Mouse (Mus musculus) gastrocnemius, adult 2 months (tissue): ENCODE measurements around the gene Tph1. TPM values are rescaled to one million over a fixed set of nuclear protein-coding genes. Genes with fewer than 3 reads are reported as not detected.
"Not testable (repeated sequence)": the region's sequence is repeated elsewhere in the genome, so short reads cannot be mapped to it uniquely, and the experiment has no call there.

Experiments used
- DNase-seq: peaks from one replicate; pipeline ENCODE4 v3.0.0; 2022
- H3K27ac ChIP-seq: fragments of 200-600 bp; 2 replicates; pipeline ENCODE4 v1.8.1; 2022; ENCODE audit warnings: mild to moderate bottlenecking
- H3K4me3 ChIP-seq: fragments of 200-600 bp; 2 replicates; pipeline ENCODE4 v1.8.1; 2022; ENCODE audit warnings: mild to moderate bottlenecking, moderate library complexity
- CTCF ChIP-seq: fragments of 200-600 bp; IDR thresholded peaks from 2 replicates; pipeline ENCODE4 v1.8.1; 2022; ENCODE audit warnings: antibody characterized with exemption, mild to moderate bottlenecking, moderate library complexity
- intact Hi-C: fragments of 180-260 bp; cut with DNase I; formaldehyde crosslinking; loops from one replicate; pipeline ENCODE4 v1.15.1; 2025
- total RNA-seq, 2 experiments: library from RNA; stranded (reverse); gene quantifications; 2 replicates each; pipeline ENCODE4 v1.2.3; 2021

Tph1 gene
- total RNA-seq, 2 experiments from 2014 or later: 0.22 to 0.94 TPM

DNA sequence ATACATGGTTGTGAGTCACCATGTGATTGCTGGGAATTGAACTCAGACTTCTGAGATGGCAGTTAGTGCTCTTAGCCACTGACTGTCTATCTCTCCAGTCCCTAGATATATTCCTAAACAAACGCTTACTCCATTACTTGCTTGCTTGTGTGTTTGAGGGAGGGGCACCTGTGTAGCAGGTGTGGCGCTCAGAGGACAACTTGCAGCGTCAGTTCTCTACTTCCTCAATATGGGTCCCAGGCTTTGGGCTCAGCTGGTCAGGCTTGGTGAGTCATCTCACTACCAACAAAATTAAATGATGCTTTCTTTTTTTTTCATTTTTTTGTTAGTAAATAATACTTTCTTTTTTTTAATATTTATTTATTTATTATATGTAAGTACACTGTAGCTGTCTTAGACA, 6.1 kb upstream of the Tph1 start:
- Histone ChIP-seq H3K4me3 (no peak overlapping the region), H3K27ac (no peak overlapping the region)
- intact Hi-C loops: no loop called here
- TF ChIP-seq CTCF: no peak
- no peak for DNase-seq

DNA sequence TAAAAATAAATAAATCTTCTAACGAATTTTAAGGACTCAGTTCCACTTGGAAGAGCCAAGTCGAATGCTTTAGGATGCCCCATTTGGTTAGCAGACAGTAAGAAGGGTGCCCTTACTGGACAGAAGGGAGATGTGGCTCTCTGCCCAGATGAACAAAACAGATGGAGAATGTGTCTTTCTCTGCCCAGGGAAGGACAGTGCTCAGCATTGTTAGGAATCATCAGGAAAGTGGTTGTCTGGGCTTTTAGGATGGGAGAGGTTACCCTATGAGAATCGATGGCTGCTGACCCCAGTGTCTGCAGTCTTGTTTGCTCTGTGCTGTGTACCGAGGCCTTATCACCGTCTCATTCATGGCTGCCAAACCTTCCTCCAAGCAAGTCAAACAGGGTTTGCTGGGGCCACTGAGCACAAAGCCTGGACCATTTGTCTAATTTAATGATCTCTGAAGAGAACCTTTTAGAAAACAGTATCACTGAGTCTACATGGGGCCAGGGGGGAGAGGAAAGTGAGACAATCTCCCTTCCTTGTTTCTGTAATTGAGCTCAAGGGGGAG, 4.5 kb upstream of the Tph1 start:
- TF ChIP-seq CTCF: no peak
- Histone ChIP-seq H3K27ac (no peak overlapping the region), H3K4me3 (no peak overlapping the region)
- no peak for DNase-seq
- intact Hi-C loops: no loop called here

DNA sequence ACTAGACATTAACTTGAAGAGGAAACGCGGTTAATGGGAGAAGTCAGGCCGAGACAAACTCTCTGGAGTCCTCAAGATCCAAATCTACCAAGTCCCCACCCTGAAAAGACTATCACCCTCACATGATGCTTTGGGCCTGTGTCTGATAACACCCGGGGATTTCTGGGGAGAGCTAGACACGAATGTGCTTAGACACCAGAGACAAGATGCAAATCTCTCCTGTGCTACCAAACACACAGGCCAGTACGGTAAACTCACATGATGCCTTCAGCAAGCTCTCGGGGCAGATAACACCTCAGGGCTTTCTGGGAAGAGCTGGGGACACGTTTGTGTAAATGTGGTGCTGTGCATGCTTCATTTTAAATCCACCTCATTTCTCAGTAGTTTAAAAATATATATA, 3.5 kb upstream of the Tph1 start:
- TF ChIP-seq CTCF: no peak
- H3K4me3 ChIP-seq: no peak overlapping the region
- no peak overlapping the region for H3K27ac ChIP-seq
- intact Hi-C loops: no loop called here
- DNase-seq: no peak

GRCm38 (mm10) chr7:46675061-46675460, 2.7 kb upstream of the Tph1 start:
- no peak for DNase-seq
- intact Hi-C loops: no loop called here
- TF ChIP-seq CTCF: no peak
- no peak overlapping the region for H3K4me3 ChIP-seq
- no peak overlapping the region for H3K27ac ChIP-seq

- no peak overlapping the region for H3K4me3 ChIP-seq
- no peak for DNase-seq
- TF ChIP-seq CTCF: no peak
- H3K27ac ChIP-seq: no peak overlapping the region
- intact Hi-C loops: no loop called here
Measured at GRCm38 (mm10) chr7:46667256-46667655, 5.1 kb downstream of the Tph1 start.

GRCm38 (mm10) chr7:46665236-46665635, 7.1 kb downstream of the Tph1 start:
- intact Hi-C loops: no loop called here
- DNase-seq: no peak
- no peak overlapping the region for H3K27ac ChIP-seq
- peak; percentile 63 for TF ChIP-seq CTCF
- no peak overlapping the region for H3K4me3 ChIP-seq

DNA sequence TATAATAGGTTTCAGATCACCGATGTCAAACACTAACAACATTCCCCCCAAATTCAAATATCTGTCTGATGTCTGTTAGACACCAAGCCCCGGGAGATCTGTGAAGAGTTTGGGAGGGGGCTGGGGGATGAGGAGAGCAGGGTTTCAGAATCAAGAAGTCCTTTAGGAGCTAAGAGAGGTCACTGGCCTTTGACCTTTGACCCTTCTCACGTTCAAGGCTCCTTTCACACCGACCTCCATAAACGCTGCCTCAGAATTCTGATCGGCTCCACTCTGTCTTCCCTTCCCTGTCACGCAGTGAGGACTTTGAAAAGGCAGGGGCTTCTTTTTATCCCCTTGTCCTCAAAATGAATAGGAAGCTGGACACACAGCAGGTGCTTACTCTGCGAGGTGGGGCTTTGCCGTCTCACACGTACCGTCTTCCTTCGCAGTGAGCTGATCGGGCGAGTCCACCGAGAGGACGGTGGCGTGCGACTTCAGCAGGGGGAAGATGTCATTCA, 10.7 kb downstream of the Tph1 start:
- H3K4me3 ChIP-seq: no peak overlapping the region
- no peak for TF ChIP-seq CTCF
- DNase-seq: no peak
- H3K27ac ChIP-seq: no peak overlapping the region
- intact Hi-C loops: no loop called here

GRCm38 (mm10) chr7:46652279-46652678, 20.1 kb downstream of the Tph1 start:
- intact Hi-C loops: no loop called here
- H3K4me3 ChIP-seq: no peak overlapping the region
- H3K27ac ChIP-seq: no peak overlapping the region
- DNase-seq: no peak
- TF ChIP-seq CTCF: no peak

DNA sequence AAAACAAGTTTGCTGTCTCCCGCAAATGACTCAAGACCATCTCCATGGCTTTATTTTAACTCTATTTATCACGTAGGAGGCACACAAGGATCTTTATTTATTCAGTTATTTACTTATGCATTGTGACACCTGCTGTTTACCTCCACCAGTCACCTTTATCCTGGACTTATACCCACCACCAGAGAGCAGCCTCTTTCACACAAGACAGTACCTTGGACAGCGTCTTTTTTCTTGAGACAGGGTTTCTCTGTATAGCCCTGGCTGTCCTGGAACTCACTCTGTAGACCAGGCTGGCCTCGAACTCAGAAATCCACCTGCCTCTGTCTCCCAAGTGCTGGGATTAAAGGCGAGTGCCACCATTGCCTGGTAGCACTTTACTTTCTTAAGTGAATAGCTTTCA, 22.1 kb downstream of the Tph1 start:
- H3K4me3 ChIP-seq, DNase-seq, intact Hi-C loops, H3K27ac ChIP-seq: not testable (repeated sequence)

DNA sequence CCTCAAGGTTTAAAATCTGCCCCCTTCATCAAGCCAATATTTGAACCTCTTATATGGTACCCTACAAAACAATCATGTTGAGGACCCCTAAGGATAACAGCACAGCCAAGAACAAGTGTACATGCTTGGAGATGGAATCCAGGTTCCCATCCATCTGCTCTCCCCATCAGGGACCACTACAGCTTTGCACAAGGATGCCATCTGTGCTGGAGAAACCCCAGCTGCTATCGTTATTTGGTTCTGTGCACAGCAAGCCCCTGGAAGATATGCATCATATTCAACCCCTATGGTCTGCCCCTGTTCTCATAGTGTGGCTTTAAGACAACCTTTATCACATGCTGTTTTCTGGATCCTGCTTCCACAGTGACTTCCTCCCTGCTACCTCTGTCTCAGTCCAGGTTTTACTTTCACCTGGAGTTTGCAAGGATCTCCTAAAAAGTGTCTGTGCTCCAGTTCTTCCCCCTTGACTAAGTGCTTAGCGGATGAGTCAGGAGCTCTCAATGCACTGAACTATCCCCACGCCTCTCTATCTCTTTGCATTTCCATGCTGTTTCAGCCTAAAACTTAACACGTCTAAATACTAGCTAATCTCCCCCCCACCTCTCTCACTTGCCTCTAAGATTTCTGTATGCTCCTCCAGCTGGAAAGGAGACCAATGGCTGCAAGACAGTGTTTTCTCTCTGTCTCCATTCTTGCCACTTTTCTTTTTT, 23.8 kb downstream of the Tph1 start:
- DNase-seq: no peak
- Histone ChIP-seq H3K4me3 (no peak overlapping the region), H3K27ac (no peak overlapping the region)
- intact Hi-C loops: no loop called here
- TF ChIP-seq CTCF: no peak

DNA sequence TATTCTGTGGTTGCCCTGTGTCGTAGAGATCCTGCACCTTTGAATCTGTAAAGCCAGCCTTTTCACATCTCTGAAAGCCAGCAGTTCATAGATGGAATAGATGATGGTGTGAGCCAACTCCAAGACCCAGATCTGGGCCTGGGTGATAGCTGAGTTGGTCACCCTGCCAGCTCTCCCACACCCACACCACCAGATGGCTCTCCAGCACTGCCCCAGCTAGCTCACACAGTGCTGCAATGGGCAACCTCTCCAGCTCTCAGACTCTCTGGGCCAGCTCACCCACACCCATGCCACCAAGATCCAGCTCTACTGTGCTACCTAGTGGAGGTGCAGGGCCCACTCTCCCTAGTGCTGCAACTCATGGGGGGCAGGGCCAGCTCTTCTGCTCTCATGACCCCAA, 29.2 kb downstream of the Tph1 start:
- peak; percentile 24; the same call in 1 of the 2 replicates for TF ChIP-seq CTCF
- intact Hi-C loops: no loop called here
- H3K4me3 ChIP-seq: no peak overlapping the region
- H3K27ac ChIP-seq: no peak overlapping the region
- peak; percentile 27 for DNase-seq

GRCm38 (mm10) chr7:46640062-46640461, 32.3 kb downstream of the Tph1 start:
- no peak for TF ChIP-seq CTCF
- peak overlapping the region; percentile 81 for H3K27ac ChIP-seq
- intact Hi-C loops: no loop called here

GRCm38 (mm10) chr7:46639692-46640031, 32.7 kb downstream of the Tph1 start, which contains the start of gene Sergef:
Gene Sergef (minus strand): TSS chr7:46639807.
- peak; percentile 93 for DNase-seq
- H3K27ac ChIP-seq: peak within 1 kb of the TSS; percentile 81
- TF ChIP-seq CTCF: no peak; the same call in 1 of the 2 replicates
- H3K4me3 ChIP-seq: peak within 1 kb of the TSS; percentile 82
- intact Hi-C loops: no loop called here

More at GRCm38 (mm10) chr7:46640062-46640461, 32.3 kb downstream of the Tph1 start:
- no peak for DNase-seq
- H3K4me3 ChIP-seq: peak overlapping the region; percentile 82
